ENCODE assay signal across 28 mouse cellular contexts in the genomic region with DNA sequence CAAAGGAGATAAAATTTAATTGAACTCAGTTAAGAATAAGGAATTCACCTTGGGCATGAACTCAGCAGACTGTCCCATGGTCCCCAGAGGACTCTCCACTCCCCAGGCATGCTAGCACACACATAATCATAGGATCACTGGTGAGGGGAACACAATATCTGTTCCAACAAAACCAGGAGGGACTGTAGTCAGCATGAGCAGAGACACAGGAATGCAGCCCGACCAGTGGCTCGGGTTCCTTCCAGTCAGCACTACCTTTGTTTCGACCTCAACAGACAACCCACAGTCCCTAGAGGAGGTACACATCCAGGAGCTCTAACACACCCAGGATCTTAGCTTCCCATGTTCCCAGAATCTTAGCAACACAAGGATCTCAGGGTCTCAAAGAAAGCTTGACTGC.
"Had no signal": no experiment of that assay in that cellular context is flagged by ENCODE, and none has a peak within 500 bp of the region (broad histone marks: within the 10 kb centered on the region; RNA-seq: fewer than 3 reads in every experiment).

No protein-coding gene starts in this region.

- H3K4me2 ChIP-seq: heart, embryonic 12.5 days; hindbrain, embryonic 12.5 days; hindbrain, embryonic 14.5 days; intestine, embryonic 15.5 days; kidney, embryonic 15.5 days; limb, embryonic 13.5 days; limb, embryonic 15.5 days; liver, embryonic 12.5 days had no signal

- DNase-seq: gastrocnemius, adult 2 months; gastrocnemius, postnatal 10 days; gastrocnemius, postnatal 25 days; heart, adult 18-20 months; heart, postnatal 10 days; heart, postnatal 4 days; kidney, adult 11 months; kidney, adult 2 months; kidney, adult 9 months; kidney, postnatal 14 days; kidney, postnatal 36 days; layer of hippocampus, adult 9-11 months; left cerebral cortex, postnatal 4 days had no signal

- H3K27me3 ChIP-seq: heart, embryonic 12.5 days; hindbrain, embryonic 12.5 days; intestine, embryonic 15.5 days; kidney, embryonic 15.5 days; limb, embryonic 13.5 days; limb, embryonic 15.5 days; liver, embryonic 12.5 days had no signal

- H3K9ac ChIP-seq: heart, embryonic 12.5 days; hindbrain, embryonic 12.5 days; hindbrain, embryonic 14.5 days; intestine, embryonic 15.5 days; kidney, embryonic 15.5 days; limb, embryonic 13.5 days; limb, embryonic 15.5 days; liver, embryonic 12.5 days; liver, embryonic 14.5 days had no signal

- ATAC-seq: hindbrain, embryonic 16.5 days; inflammation-experienced regulatory T-cells, adult 6 months; intestine, embryonic 15.5 days; liver, embryonic 12.5 days had no signal

- H3K36me3 ChIP-seq: heart, embryonic 10.5 days; heart, embryonic 12.5 days; hindbrain, embryonic 10.5 days; hindbrain, embryonic 12.5 days; intestine, embryonic 15.5 days; kidney, embryonic 15.5 days; limb, embryonic 13.5 days; limb, embryonic 15.5 days; liver, embryonic 12.5 days had no signal

- H3K9me3 ChIP-seq: heart, embryonic 10.5 days; hindbrain, embryonic 10.5 days; hindbrain, embryonic 12.5 days; intestine, embryonic 15.5 days; kidney, embryonic 15.5 days; limb, embryonic 15.5 days; liver, embryonic 12.5 days had no signal

- H3K4me3 ChIP-seq: gastrocnemius, adult 2 months; heart, embryonic 10.5 days; heart, embryonic 12.5 days; hindbrain, embryonic 10.5 days; hindbrain, embryonic 12.5 days; intestine, embryonic 15.5 days; kidney, embryonic 15.5 days; left cerebral cortex, adult 2 months; limb, embryonic 13.5 days; limb, embryonic 15.5 days; liver, embryonic 12.5 days had no signal

- H3K27ac ChIP-seq: gastrocnemius, adult 2 months; heart, embryonic 10.5 days; hindbrain, embryonic 10.5 days; hindbrain, embryonic 12.5 days; hindbrain, embryonic 14.5 days; intestine, embryonic 15.5 days; kidney, embryonic 15.5 days; kidney, postnatal 0 days; left cerebral cortex, adult 2 months; limb, embryonic 13.5 days; limb, embryonic 15.5 days; liver, embryonic 12.5 days; liver, embryonic 14.5 days had no signal

- H3K4me1 ChIP-seq: heart, embryonic 10.5 days; heart, embryonic 12.5 days; hindbrain, embryonic 10.5 days; hindbrain, embryonic 12.5 days; intestine, embryonic 15.5 days; kidney, embryonic 15.5 days; limb, embryonic 13.5 days; limb, embryonic 15.5 days; liver, embryonic 12.5 days had no signal
